Mouse (Mus musculus): Measurements from ENCODE around the gene Wfdc11.
"Not testable (repeated sequence)": the region's sequence is repeated elsewhere in the genome, so short reads cannot be mapped to it uniquely, and the experiment has no call there.

Wfdc11 gene

DNA sequence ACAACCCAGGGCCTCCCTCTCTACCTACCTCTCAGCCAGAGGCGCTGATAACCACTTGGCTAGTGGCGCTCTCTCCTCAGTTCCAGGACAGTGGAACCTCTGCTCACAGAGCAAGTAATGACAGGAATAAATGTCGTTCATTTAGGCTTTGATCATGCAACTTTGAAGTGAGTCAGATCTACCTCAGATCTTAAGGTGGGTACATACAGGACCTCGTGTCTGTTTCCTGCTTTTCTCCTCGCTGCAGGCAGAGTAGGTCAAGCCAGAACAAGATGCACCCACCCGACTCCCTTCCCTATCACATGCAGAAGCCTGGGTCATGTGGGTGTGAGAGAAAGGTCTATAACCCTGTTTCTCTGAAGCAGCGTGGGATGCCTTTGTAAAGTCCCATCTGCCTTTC lies at the start of gene Wfdc11:
Gene Wfdc11, minus strand, starts transcription at position 101 of the 400 bp plus-strand sequence.
- no peak for DNase-seq (ENCODE audit: low spot score)

DNA sequence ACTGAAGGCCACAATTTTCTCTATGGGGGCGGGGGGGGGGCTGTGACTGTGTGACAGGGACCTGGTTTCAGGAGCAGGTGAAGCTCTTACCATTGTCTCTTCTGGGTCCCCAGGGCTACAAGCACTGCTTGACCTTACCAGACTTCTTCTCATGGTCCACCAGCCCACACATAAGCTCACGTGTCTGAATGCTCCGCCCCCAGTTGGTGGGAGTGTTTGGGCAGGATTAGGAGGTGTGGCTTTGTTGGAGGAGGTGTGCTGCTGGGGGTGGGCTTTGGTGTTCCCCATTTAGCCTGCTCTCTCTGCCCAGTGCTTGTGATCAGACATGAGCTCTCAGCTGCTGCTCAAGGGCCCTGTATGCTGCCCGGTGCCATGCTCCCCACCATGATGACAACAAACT lies 49.4 kb upstream of the Wfdc11 start:
- DNase-seq (ENCODE audit: low spot score): no peak

GRCm38 (mm10) chr2:164716194-164716786 lies 42.4 kb upstream of the Wfdc11 start:
- not testable (repeated sequence) for DNase-seq (ENCODE audit: low spot score)

DNA sequence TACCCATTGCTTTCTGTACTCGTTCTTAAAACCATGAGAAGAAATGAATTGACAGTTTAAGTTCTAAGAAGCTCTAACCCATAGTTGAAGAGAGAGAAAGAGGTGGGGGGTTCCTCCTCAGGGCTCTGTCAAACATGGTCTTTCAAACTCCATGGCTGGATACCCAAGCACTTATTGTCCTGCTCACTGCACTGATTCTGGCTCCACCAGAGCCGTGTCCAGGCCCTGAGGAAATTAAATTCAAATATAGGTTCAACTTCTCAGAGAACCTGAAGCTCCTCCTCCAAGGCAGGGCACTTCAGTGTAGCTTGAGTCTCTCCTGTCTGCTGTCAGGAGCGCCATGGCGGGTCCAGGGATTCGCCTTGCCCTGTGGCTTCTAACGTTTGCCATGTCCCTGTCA lies 41.1 kb upstream of the Wfdc11 start, which contains the start of gene Spint5:
Gene Spint5, plus strand, starts transcription at position 301 of the 400 bp plus-strand sequence.
- DNase-seq (ENCODE audit: low spot score): no peak

GRCm38 (mm10) chr2:164705991-164706390 lies 32.1 kb upstream of the Wfdc11 start:
- DNase-seq (ENCODE audit: low spot score): no peak

DNA sequence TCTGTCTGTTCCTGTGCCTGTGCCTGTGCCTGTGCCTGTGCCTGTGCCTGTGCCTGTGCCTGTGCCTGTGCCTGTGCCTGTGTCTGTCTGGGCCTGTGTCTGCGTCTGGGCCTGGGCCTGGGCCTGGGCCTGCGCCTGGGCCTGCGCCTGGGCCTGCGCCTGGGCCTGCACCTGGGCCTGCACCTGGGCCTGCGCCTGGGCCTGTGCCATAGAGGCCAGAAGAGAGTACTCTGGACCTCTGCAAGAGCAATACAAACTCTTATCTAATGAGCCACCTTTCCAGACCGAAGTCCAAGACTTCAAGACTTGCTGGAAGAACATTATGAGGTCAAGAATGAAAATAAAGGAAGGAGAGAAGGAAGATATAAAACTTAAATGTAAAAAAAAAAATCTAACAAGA lies 31.4 kb upstream of the Wfdc11 start:
- no peak for DNase-seq (ENCODE audit: low spot score)

- DNase-seq (ENCODE audit: low spot score): no peak
Observed at GRCm38 (mm10) chr2:164704235-164704634, 30.3 kb upstream of the Wfdc11 start.

GRCm38 (mm10) chr2:164701761-164702160 lies 27.9 kb upstream of the Wfdc11 start:
- no peak for DNase-seq (ENCODE audit: low spot score)

GRCm38 (mm10) chr2:164700959-164701358 lies 27.1 kb upstream of the Wfdc11 start:
- DNase-seq (ENCODE audit: low spot score): no peak

DNA sequence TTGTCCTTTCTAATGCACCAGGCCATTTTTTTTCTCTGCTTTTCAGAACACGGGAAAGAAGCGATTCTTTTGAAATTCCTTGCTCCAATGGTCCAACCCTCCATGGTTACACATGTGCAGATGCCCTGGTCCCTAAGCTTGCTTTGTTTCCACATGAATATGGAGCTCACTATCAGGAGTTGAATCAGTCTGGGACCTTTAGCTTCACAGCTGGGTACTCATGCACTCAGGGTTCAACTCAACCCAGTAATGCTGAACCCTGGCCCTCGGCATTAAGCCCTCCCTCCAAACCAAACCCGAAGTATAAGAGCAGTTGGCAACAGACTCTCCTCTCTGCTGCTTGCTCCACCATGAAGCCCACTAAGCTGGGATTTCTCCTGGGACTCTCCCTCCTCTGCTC lies 24.3 kb upstream of the Wfdc11 start, which contains the start of gene Spint4:
Gene Spint4, plus strand, starts transcription at position 301 of the 400 bp plus-strand sequence.
- no peak for DNase-seq (ENCODE audit: low spot score)

GRCm38 (mm10) chr2:164684807-164685206 lies 10.9 kb upstream of the Wfdc11 start, which contains the start of gene Wfdc13:
Gene Wfdc13 (plus strand): TSS chr2:164685107.
- no peak for DNase-seq (ENCODE audit: low spot score)

DNA sequence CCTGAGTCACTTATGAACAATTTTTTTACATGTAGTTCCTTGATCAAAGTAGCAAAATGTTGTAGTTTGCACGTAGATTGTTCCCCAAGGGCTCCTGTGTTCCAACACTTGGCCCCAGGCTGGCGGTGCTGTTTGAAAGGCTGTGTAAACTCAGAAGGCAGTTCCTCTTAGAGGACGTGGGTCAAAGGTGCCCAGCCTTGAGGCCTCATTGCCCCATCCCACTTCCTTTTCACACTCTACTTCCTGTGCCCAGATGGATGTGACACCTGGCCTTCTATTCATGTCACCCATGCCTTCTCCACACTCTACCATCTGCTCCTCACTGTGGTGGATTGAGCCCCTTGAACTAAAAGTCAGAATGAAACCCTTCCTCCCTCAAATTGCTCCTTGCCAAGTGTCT lies 6.0 kb upstream of the Wfdc11 start:
- no peak for DNase-seq (ENCODE audit: low spot score)

DNA sequence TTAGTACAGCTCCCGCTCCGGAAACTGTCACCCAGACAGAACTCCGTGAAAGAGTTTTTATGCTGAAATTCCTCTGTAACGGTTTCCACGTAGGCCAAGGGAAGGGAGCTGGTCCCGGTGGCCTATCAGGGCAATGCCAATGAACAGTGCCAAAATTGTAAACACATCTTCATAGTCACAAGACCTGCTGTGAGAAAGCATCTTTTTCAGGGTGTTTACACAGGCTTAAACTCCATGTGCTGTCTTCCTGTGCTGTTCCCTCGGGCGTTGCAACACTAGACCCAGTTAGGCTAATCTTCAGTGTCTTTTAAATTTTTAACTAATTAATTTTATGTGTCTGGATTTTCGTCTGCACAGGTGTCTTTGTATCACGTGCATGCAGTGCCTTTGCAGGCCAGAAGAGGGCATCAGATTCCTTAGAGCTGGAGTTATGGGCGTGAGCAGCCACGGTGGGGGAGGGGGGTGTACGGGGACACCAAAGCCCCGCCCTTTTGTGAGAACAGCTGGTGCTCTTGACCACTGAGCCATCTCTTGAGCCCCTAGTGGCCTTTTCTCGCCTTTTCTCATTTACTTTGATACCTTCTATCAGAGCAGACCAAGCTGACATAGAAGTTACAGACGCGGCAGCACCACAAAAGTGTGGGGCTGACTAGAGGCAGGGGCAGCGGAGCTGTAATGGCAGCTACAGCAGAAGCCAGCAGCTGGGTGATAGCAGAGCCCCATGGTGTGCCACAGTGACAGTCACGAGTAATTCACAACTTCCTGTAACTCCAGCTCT lies 5.2 kb upstream of the Wfdc11 start:
- peak; percentile 18 for DNase-seq (ENCODE audit: low spot score)

DNA sequence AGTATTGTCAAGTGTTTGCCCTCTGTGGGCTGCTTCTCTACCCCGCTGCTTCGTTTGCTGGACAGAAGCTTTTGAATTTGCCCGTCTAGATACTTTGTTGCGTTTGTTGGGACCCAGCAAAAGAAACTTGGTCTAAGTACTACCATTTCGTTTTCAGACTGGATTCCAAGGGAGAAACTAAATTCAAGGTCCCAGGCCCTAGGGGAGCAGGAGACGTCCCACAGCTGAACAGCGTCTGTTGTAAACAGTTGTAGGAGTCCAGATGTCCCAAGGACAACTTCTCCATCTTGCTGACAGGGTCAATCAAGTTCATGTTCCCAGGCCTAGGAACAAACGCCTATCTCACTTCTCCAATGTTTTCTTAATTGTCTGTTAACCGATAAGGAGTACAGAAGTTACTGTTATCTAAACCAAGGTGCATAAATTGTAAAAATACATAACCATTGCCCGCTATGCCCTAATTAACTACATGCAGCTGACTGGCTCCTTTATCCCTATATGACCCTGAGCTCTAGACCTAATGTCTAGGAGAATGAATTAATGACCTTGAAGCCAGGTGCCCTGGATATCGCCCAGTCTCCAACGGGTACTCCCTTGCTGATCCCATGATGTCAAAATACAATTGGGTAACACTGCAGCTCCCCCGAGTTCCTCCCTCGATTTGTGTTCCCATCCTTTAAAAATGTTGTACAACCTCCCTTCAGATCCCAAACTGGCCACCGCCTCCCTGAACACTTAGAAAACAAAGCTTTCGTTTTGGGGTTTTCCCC lies 3.2 kb upstream of the Wfdc11 start:
- no peak for DNase-seq (ENCODE audit: low spot score)

GRCm38 (mm10) chr2:164676103-164676502 lies 2.2 kb upstream of the Wfdc11 start:
- no peak for DNase-seq (ENCODE audit: low spot score)

GRCm38 (mm10) chr2:164670938-164671337 lies 2.9 kb downstream of the Wfdc11 start:
- no peak for DNase-seq (ENCODE audit: low spot score)

DNA sequence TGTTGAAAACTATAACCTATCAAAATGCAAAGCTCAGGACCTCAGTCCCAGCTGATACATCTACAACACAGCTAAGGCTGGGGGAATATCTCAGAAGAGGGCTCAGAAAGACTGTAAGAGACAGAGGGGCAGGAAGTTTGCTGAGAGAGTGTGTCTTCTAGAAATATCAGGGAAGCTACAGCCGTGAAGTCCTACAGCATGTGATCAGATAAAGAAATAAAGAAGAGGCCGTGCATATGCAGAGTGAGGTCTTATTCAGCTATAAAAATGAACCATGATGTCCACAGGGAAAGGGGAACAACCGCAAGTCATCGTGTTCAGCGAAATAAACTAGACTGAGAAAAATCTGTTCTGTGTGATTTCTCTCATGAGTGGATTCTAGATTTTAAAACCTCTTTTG lies 3.6 kb downstream of the Wfdc11 start:
- no peak for DNase-seq (ENCODE audit: low spot score)

- DNase-seq (ENCODE audit: low spot score): no peak
Observed at GRCm38 (mm10) chr2:164664851-164665250, 9.0 kb downstream of the Wfdc11 start.

- DNase-seq (ENCODE audit: low spot score): no peak
Observed at GRCm38 (mm10) chr2:164656483-164656882, 17.4 kb downstream of the Wfdc11 start, which contains the start of gene Wfdc9. Gene Wfdc9 (minus strand): TSS chr2:164656583.

- no peak for DNase-seq (ENCODE audit: low spot score)
Observed at GRCm38 (mm10) chr2:164655858-164656257, 18.0 kb downstream of the Wfdc11 start, which contains the start of gene Wfdc10. Gene Wfdc10 (plus strand): TSS chr2:164656046.

- DNase-seq (ENCODE audit: low spot score): no peak
Observed at GRCm38 (mm10) chr2:164641881-164642673, 31.8 kb downstream of the Wfdc11 start.

GRCm38 (mm10) chr2:164641129-164641528 lies 32.8 kb downstream of the Wfdc11 start:
- no peak for DNase-seq (ENCODE audit: low spot score)
